Mouse (Mus musculus) small intestine, adult 2 months (tissue): ENCODE measurements around the gene Gm20696.

ENCODE experiments used
- CTCF ChIP-seq: fragments of 200-500 bp; IDR thresholded peaks from 2 replicates; pipeline ENCODE4 v1.5.1; 2012; ENCODE audit warnings: low read depth, mild to moderate bottlenecking, control low read depth, inconsistent platforms, low read length, moderate library complexity, mixed read lengths; ENCODE audit not compliant: insufficient replicate concordance, insufficient read length; ENCODE audit errors: extremely low read depth
- POLR2A ChIP-seq: fragments of 200-500 bp; IDR thresholded peaks from 2 replicates; pipeline ENCODE4 v1.6.1; 2012; ENCODE audit warnings: low read depth, mild to moderate bottlenecking, control low read depth, inconsistent platforms, low read length, moderate library complexity

- TF ChIP-seq CTCF (no peak), POLR2A (no peak)
These were observed 23.0 kb downstream of the Gm20696 start for GRCm38 (mm10) chr6:99643439-99644199.
